Mouse (Mus musculus) kidney, adult 8-10 months (tissue): ENCODE data around the gene Fam117b.

Experiments
- DNase-seq, 2 experiments: peaks; one replicate each; pipeline ENCODE4 v3.0.0; 2022

The Fam117b gene

DNA sequence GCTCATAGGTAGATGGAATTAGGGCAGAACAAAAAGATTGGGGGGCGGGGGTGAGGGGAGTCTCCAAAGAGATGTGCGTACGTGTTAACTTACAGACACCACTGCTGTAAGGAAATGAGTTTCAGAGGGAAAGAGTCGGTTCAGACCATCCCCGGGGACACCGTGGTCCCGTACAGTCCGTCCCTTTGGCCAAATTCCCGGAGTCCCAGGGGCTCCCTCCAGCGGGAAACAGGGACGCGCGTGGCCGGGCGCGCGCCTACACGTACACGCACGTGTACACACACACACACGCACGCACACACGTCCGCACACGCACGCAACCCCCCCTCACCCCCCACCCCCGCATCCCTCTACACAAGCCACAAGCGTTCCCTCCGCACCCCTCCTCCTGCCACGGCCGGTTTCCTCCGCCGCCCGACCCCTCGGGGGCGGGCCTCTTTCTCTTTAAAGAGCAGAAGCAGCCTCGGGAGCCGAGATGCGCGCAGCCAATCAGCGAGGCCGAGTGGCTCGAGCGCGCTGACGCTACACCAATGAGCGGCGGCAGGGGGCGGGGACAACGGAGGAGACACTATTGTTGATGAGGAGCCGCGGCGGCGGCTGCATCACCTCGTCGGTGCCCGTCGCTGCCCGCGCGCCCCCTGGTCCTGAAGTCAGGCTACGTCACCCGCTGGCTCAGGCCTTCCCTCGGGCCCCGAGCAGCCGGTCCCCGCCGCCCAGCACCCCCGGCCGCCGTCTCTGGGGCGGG is at the start of gene Fam117b:
Gene Fam117b (plus strand): TSS at position 594 of the 745 bp plus-strand sequence.
- peak; percentile 98 to 99 for DNase-seq

DNA sequence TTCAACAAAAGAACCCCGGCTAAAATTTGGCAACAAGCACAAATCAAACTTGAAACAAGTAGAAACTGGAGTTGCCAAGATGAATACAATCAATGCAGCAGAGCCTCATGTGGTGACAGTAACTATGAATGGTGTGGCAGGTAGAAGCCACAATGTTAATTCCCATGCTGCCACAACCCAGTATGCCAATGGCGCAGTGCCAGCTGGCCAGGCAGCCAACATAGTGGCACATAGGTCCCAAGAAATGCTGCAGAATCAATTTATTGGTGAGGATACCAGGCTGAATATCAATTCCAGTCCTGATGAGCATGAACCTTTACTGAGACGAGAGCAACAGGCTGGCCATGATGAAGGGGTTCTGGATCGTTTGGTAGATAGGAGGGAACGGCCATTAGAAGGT is 44.8 kb upstream of the Fam117b start:
- DNase-seq = no peak

DNA sequence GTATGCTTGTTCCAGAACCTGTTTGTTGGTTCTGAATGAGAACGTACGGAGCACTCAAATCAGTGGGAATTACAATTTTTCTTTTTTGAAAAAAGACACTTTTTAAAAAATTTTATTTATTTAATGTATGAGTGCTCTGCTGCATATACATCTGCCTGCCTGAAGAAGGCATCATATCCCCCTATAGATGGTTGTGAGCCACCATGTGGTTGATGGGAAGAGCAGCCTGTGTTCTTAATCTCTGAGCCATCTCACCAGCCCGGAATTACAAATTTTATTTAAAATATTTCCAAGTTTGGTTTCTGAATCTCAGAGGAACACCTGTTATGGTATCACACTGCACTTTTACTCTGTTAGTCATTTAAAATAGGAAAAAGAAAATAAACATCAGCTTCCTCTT is 38.8 kb upstream of the Fam117b start:
- no peak for DNase-seq

DNA sequence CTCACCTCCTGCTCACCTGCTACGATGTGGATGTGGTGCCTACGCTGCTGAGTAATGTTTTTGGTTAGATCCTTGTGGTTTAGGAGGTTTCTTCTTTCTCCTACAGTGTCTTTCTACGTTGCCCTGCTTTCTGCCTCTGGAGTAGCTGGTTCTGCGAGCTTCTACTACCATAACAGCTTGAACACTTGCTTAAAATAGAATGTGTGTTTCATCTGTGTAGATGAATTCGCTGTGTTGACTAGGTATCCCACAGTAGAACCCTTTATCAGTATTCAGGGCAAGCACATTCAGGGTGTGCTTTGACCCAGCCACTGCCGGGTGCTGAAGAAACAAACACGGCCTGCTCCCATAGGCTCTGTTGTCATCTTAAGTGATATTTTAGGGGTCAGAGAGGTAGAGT is 34.7 kb upstream of the Fam117b start:
- no peak for DNase-seq

DNA sequence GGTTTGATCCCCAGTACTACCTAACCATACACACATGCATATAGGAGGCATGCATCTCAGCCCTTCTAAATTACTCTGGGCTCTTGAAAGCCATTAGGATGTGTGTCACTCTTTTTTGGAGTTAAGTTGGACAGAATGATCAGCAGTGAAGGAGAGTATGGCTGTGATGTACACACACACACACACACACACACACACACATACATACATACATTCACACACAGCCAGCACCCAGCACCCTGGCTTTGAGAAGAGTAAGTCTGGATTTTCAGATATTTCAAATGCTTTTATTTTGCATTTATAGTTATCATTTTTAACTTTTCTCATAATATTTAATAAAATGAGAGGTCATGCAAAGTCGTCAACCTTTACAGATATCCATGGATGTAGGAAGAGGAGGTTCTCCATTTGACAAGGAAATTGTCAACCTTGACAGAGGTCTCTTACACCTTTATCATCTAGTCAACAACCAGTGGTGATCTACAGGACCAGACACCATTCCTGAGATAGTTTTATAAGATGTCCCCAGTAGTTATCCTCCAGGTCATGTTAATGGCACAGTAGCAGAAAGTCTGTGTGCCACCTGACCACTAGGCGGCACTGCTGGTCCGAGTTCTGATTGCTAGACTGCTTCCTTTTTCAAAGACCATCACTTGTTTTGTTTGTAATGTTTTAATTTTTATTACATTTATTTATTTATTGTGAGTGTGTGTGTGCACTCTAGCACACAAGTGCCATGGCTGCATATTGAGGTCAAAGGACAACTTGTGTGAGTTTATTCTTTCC is 29.3 kb upstream of the Fam117b start:
- DNase-seq = peak; percentile 56 to 81

DNA sequence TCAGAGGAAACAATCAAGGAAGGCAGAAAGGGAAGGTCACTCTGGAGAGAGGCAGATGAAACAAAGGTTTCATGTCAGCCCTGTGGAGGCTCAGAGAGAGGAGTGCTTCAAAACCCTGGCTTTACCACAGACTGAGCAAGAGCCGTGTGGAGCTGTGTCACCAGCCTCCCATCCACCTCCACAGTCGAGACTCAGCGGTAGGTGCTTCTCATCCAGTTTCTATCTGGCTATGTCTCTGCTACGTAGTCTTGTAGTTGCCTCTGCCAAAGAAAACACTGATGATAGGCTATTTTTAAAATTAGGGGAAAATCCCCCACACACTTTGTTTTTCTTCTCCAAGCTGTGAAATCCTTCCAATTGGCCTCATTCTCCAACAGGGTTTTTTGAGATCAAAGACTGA is 25.9 kb upstream of the Fam117b start:
- DNase-seq = no peak

DNA sequence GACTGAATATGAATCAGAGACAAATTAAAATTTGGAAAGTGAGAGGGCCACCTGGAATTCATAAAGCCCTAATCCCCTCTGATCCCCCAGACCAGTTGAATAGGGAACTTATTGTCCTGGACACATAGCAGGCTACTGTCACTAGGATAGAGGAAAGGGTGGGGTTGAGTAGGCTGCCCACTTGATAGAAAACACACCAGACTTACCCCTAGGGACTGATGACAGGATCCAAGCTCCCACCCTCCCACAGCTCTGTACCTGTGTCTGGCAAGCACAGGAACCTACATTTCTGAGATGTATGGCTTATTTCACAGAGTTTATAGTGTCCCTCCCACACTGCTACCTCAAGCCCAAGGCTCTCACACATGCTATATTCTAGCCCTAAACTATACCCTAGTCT is 24.8 kb upstream of the Fam117b start:
- DNase-seq = no peak

DNA sequence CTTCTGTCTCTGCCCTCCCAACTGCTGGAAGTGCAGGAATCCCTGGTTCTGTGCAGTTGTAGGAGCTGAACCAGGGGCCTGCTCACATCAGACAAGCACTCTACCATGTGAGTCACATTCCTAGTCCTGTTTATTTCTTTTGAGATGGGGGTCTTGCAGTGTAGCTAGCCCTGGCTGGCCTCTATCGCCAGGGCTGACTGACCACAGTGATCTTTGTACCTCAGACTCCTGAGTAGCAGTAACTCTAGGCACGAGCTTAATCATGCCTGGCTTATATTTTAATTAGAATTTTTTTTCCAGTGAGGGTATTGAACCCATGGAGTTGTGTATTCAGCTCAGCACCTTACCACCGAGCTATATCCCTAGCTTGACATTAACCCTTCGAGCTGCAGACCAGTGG is 21.6 kb upstream of the Fam117b start:
- DNase-seq = no peak

DNA sequence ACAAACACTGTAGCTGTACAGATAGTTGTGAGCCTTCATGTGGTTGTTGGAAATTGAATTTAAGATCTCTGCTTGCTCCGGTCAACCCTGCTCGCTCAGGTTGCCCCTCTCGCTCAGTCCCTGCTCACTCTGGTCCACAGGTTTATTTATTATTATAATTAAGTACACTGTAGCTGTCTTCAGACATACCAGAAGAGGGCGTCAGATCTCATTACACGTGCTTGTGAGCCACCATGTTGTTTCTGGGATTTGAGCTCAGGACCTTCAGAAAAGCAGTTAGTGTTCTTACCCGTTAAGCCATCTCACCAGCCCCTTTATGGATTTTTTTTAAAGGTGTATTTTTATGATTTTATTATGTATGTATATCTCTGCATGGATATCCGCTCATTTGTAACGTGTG is 20.0 kb upstream of the Fam117b start:
- no peak for DNase-seq

DNA sequence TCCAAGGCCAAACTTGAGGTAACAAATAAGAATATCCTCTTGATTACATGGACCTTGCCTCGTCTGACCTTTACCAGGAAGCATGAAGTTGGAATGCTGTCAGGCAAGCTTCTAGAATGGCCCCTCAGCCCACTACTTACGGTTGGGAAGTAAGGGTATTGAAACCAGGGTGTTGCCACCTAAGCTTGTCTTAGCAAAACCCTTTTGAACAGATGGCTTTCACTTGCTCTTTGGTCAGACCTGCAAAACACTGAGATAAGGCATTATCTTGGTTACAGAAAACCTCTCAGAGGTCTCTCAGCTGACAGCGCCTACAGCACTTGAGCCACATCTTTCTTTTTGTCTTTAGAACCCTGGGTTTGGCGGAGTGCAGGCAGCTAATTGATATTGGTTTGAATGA is 18.8 kb upstream of the Fam117b start:
- no peak for DNase-seq

DNA sequence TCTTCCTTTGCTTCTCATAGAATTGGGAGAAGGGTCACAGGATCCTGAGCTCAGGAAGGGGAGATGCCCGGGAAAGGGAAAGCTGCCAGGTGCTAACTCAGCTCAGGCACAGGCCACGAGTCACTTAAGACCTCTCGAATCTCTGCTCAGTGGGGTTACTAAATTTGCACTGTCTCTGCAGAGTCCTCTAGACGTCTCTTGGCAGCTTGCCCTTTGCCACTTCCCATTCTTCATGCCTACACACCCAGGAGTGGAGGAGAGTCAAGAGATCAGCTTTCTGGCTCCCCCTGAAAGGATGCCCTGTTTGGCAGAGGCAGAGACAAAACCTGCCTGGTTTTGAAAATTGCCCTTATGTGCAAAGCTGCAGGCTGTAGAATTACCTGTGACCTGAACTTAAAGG is 17.4 kb upstream of the Fam117b start:
- peak; percentile 55 to 67 for DNase-seq

DNA sequence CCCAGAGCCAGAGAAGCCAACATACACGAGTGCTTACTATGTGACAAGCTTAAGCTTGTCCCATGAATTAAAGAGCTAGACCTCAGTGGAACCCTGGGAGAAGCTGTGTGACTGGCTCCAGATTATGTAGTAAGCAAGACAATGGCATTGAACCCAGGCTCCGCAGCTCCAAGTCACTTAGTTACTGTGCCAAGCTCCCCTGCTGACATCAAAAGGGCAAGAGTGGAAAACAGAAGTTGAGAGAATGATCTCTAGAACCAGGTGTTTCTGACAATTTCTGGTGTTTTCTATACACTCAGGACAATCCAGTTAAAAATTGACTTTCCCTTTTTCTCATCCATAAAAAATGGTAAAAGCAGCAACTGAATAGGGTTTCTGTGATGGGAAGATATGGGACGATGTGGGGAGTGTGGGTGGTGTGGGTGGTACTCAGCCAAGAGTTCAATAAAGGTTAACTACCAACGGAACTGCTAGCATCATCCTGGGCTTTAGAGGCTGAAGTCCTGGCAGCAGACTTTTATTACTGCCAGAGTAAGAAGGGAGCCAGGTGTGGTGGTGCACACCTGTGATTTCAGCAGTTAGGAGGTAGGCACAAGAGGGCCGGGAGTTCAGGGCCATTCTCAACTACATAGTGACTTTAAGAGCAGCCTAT is 15.5 kb upstream of the Fam117b start:
- peak in 1 of 2 experiments; percentile 29 for DNase-seq

DNA sequence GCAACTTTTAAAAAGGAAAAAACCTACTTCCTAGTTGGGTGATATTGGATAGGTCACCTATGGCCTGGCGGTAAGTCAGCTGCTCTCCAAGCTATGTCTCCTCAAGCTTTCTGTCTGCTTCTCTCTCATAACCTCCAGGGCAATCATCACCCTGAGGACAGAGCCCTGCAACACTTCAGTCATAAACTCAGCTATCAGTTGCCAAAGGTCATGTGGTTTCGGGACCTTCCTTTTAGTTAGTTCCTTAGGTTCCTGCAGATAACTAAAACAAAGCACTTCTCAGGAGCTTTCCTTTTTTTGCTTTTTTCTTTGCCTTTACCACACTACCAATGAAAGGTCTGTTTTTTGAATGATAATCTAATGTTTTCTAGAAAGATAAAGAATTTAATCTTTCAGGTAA is 13.1 kb upstream of the Fam117b start:
- no peak for DNase-seq

DNA sequence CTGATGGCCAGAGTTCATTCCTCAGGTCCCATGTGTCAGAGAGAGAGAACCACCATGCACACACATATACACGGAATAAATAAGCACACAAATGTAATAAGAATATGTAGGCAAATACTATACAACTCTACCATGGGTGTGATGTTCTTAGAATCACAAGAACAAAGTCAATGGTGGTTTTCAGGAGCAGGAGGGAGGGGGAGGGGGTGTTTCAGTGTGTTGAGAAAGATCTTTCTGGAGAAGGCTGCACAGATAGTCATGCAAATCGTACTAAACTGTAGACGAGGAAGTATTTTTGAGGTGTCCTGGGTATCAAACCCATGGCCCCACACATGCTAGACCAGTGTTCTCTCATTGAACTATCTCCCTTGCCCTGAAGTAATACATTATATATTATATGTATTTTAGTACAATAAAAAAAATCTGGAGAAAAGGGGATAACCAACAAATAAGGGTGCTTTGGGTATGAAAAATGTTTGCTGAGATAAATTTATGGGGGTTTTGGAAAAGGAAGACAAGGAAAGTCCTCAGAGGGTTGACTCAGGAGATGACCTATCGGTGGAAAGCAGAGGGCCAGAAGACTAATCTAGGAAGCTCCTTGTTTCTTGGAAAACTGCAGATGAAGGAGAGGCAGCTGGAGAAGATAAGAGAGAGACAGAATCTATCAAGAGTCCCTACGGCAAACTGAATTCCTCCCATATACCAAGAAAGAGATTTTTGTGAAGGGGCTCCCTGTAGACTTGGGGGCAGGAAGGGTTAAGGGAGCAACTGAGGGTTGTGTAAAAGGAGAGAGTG is 11.5 kb upstream of the Fam117b start:
- DNase-seq = no peak

DNA sequence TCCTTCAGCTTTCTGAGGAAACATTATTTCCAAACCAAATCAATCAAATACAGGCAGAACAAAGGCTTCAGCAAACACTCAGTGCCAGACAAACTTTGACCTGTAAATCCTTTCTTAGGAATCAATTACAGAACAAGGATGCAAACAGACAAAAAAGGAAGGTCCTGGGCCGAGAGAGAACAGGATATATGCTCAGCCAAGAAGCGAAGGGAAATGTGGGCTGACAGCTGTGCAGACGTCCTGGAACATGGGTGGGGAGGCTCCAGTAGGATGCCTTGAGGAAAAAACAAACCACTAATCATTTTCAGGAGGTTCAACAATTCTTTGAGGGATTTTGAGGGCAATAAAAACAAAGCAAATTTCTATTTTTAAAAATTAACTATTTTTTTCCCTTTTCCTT is 10.2 kb upstream of the Fam117b start:
- DNase-seq = peak; percentile 50 to 74

DNA sequence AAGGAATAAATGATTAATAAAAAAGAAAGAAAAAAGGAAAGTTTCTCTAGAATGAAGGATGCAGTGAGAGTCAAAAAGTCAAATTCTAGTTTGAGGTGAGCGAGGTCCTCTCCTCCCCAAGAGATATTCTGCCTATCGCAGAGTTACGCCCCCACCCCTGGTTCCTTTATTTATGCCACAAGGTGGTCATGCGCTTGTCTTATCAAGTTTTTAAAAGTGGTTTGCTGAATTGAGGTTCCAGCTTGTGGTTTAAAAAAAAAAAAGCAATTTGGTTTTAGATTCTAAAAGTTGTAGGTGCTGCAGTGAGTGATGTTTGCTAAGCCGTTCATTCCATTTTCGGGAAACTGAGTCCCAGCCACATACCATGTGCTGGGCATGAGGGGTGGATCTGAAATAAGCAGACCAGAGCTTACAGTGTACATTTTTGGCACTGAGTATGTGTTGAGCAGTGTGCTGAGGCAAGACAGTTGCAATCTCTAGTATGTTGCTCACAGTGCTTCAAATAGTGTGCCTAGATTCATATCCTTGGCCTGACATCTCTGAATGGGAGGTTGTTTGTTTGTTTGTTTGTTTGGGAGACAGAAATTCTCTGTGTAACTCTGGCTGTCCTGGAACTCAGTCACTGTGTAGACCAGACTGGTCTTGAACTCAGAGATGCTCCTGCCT is 8.0 kb upstream of the Fam117b start:
- DNase-seq = no peak

DNA sequence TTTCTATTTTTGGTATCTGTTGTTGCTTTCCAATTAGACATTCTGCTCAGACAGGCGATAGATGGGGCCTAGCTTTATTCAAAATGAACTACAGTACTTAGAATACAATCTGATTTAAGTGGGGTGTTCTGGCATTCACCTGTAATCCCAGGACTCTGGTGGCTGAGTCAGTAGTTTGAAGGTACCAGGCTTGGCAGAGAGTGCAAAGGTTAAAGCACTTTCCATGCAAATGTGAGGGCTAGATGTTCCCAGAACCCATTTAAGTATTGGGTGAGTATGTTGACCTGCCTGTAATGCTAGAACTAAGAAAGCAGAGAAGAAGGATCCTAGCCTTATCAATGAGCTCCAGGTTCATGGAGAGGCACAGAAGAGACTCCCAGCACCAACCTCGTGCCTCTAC is 6.9 kb upstream of the Fam117b start:
- peak in 1 of 2 experiments; percentile 40 for DNase-seq

DNA sequence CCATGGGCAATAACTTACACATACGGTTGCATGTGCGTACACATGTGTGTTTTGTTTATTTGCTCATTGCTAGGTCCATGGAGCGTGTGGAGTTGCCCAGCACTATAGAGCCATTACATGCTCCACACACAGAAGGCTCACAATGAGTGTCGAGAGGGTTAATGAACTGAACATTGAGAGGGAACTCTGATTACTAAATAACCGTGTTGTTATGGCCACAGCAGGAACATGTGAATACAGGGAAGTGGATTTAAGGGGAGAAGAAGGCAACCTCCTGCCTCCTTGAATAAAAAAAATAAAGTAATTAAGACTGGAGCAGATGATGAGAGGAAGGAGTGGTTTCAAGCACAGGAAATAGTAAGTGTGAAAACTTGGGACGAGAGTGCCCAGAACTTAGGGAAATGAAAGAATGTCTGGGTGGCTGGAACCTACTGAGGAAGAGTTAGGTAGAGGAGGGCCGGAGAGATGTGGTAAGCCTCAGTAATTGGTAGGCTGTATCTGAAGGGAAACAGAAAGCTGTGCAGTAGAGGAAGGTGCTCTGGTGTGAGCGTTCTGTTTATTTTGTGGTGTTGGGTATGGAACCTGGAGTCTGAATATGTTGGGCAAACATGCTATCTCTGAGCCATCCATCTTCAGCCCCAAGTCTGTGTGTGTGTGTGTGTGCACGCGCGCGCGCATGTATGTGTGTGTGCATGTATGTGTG is 5.8 kb upstream of the Fam117b start:
- DNase-seq = no peak

DNA sequence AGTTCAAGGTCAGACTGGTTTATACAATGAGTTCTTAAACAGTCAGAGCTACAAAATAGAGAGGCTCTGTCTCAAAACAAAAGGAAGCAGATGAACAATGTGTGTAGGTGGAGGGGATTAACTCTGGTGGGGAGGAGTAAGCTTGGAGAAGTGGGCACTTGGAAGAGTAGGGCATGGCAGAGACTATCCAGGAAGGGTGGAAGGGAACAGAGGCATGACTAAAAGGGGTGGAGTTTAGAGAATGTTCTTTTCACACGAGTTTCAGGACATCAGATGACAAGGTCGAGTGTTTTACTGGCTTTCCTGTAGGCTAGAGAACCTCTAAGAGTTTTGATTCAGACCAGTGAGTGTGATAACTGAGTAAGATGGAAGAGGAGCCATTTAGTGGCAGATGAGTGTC is 5.1 kb upstream of the Fam117b start:
- no peak for DNase-seq

DNA sequence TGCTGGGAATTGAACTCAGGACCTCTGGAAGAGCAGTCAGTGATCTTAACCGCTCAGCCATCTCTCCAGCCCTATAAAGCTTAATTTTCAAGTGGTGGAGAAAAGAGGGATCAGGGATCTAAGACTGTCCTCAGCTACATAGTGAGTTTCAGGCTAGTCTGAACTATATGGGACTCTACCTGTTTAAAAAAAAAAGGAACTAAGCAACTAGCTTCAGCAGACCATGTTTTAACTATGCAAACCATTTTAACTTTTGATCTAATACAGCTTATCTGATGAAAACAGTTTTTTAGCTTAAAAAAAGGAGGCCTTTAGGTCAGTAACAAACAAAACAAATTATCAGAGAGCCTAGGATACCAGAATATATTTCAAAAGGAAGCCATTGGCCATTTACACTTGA is 1.9 kb upstream of the Fam117b start:
- no peak for DNase-seq

DNA sequence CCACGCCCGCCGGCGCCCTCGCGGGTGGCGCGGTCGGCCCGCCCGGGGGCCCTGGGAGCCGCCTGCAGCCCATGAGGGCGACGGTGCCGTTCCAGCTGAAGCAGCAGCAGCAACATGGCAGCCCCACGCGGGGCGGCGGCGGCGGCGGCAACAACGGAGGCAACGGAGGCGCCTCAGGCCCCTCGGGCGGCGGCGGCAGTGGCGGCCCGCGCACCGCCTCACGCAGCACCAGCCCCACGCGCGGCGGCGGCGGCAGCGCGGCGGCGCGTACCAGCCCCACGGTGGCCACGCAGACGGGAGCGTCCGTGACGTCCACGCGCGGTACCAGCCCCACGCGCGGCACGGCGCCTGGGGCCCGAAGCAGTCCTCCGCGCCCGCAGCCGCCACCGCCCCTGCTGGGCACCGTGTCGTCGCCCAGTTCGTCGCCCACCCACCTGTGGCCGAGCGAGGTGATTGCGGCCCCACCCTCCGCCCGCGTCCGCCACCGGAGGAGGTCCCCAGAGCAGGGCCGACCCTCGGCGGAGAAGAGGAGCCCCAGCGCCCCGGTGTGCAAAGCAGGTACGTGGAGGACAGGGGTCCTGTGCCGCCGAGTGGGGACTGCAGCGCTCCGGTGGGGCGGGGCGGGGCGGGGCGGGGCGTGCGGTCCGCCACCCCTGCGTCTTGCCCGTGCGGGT is 526 bp downstream of the Fam117b start:
- peak in 1 of 2 experiments; percentile 43 for DNase-seq
